Mouse (Mus musculus) kidney, adult 18-20 months (tissue): ENCODE measurements around the gene Cpeb1.
"Not testable (repeated sequence)": the region's sequence is repeated elsewhere in the genome, so short reads cannot be mapped to it uniquely, and the experiment has no call there.

Source experiments
- DNase-seq: peaks from one replicate; pipeline ENCODE4 v3.0.0; 2021

The Cpeb1 gene

DNA sequence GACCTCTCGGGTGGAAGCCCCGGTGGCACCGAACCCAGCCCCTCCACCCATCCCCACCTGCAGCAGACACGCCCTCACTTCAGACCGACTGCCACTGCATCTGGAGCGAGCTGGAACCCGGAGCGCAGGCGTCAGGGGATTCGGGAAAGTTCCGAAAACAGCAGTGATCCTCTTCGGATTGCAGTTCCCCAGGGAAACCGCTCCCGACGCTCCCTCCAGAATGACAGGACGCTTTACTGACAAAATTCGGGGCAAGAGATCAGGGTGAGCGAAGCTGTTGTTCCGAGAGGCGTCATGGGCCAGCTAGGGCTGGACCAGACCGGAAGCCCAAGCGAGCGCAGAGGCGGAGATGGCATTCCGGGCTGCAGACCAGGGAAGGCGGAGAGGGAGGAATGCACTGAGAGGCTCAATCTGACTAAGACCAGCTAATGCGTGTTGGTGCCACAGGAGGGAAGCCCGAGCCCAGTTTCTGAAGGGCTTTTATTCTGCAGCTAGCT, at the start of gene Cpeb1:
Gene Cpeb1 (minus strand): TSS at position 311 of the 497 bp plus-strand sequence.
- DNase-seq, result peak; percentile 72

DNA sequence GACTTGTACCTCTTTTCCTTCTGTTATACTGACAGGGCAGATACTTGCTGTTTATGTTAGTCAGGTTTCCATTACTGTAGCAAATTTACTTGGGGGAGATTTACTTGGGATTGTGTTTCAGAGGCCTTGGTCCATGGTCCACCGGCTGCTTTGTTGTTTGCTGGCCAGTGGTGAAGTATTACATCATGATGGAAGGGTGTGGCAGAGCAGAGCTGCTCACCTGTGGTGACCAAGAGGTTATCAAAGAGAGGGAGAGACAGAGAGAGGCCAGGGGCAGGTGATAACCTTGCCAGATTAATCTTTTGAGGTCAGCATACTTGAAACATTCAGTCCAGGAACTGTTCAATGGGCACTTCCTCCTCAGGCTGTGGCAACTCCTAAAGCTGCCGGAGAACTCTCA, 45.8 kb upstream of the Cpeb1 start:
- no peak for DNase-seq

DNA sequence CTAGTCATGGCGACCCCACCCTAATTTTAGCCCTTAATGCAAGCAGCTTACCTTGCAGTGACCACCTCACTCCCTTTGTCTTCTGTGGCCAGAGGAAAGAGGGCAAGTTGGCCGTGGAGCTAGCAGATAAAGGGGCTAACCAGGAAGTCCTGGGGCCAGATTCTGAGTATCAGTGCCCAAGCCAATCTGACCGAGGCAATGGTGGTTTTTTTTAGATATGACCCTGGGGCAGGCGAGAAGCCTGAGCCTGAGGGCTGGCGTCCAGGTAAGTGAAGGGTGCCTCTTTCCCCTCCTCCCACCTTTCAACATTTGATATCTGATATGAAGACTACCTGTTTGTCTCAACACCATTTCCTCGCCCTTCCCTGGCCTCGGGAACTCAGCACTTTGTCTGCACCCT, 42.9 kb upstream of the Cpeb1 start, which contains the start of gene BC048679:
Gene BC048679 (minus strand): TSS at position 101 of the 400 bp plus-strand sequence.
- DNase-seq, result no peak

DNA sequence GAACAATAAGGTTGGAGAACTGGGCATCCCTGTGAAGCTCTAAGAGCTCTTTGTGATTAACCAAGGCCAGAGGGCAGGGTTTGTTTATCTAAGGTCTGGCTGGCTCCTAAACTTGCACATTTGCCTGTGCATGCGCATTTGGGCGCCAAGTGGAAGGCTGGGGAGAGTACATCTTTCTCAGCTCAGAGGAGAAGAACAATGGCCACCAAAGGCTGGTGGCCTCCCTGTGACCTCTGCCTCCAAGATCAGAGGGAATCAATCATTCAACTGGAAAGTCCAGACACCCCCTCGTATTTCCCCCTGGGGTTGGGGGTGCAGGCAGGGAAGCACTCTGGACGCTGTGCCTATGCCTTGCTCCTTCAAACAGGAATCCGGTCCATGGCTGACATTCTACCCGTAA, 41.9 kb upstream of the Cpeb1 start:
- no peak for DNase-seq

DNA sequence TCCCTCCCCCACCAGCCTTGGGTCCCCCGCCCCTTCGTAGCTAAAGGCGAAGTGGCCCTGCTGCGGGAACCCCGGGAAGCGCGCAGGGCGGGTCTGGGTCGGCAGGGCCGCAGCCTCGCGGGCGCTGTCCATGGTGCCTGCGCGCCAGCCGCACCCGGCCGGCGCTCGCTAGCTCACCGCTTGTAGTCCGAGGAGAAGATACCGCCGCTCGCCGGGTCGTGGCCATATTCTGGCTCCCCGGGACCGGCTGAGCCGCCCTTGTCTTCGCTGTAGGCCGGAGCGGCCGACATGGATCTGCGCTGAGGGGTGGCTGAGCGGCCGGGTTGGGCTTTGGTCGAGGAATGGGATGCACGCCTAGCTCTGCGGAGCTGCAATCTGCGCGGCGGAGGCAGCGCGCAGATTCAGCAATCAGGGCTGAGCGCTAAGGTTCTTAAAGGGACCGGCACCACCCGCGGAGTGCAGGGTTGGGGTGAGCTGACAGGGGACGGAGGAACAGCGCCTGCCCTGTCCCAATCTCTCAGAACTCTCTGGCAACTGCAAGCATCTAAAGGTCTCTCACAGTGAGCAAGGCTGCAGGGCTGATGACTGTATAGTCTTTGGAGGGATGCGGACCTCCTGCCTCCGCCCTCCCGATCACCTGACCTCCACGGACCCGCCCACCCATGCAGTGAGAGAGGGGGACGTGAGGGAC, 38.2 kb upstream of the Cpeb1 start, which contains the start of gene Ap3b2:
Gene Ap3b2 (minus strand): TSS at position 595 of the 691 bp plus-strand sequence.
- peak; percentile 69 for DNase-seq

DNA sequence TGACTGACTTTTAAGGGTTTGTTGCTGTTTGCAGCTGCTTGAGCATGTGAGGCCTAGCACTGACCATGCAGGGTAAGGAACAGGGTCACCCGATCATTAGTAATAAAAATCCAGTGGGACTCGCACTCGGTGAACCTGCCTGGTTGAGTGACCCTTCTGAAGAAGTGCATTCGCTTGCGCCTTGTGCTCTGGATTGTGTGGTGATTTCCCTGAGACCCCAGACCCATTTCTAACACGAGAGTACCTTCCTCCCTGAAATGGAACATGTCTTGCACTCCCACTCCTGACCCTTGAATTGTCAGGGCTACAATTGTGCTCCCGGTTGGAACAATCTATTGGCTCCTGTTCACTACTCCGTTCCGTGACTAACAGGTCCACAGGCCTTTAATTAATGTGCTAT, 37.4 kb upstream of the Cpeb1 start:
- no peak for DNase-seq

DNA sequence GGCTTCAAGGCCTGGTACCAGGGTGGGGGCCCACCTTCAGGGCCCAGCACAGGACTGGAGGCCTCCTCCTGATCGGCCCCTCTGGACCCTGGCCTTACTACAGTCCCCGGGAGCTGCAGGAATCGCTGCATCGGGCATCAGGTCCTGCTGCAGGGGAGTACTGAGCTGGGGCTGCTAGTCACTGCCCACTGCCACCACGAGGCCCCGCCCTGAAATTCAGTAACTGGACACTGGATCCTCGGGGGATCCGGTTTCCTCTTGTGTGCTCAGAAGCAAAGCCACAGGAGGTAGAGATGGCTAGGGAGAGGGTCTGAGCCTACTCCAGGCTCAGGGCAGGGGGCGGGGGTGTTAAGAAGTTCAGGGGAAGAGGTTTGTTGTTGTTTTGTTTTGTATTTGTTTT, 34.4 kb upstream of the Cpeb1 start:
- DNase-seq, result no peak

DNA sequence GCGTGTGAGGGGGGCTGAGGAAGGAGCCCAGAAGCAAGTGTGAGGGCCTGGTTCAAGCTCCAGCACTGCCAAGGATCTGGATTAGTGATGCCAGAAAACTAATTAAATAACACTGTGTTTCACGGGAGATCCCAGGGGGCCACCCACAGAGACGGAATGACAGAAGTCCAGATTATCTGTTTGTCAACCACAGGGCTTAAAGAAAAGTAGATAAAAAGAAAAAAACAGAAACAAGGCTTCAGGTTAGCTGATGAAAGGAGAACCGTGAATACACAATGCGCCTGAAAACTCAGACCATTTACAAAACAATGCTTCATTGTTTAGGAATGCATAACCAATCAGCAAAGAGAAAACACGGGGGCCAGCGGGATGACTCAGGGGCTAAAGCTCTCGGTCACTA, 25.5 kb upstream of the Cpeb1 start:
- no peak for DNase-seq

DNA sequence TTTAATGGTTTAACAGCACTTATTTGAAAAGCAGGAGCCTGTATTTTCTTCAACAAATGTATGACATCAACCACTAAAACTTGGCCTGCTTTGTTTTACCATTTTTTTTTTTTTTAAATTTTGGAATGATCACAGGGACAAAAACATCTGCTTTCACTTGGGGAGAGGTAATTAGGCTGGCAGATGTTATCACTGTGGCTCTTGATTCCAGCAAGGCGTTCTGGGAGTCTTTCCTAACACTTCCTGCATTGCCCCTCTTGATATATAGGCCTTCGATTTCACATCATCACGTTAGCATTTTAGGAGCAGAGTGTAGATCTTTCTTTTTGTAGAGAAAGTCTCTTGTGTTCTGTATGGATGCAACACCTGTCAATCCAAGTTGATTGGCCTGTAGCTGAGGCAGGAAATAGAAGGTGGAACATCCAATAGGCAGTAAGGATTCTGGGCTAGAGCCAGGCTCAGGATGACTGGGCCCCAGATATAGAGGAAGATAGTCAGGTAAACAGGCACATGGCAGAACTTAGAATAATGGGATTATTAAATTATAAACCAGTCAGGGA, 24.3 kb upstream of the Cpeb1 start:
- no peak for DNase-seq

DNA sequence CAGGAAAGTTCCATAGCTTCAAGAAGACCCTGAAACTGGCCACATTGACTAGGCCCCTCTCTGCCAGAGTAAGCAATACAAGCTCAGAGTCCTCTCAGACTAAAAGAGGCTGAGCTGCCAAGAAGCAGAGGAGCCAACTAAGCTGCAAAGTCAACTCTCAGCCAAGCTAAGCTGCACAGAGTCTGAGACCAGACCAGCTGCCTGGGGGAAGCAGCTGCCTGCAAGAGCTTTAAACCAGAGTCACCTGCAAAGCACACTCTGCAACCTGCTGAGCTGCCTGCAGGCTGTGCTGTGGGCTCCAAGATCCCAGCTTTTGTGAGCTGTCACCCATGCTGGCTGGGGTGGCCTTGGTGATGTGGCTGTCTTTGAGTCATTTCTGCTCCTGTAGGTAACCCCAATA, 23.0 kb upstream of the Cpeb1 start:
- DNase-seq, result not testable (repeated sequence)

DNA sequence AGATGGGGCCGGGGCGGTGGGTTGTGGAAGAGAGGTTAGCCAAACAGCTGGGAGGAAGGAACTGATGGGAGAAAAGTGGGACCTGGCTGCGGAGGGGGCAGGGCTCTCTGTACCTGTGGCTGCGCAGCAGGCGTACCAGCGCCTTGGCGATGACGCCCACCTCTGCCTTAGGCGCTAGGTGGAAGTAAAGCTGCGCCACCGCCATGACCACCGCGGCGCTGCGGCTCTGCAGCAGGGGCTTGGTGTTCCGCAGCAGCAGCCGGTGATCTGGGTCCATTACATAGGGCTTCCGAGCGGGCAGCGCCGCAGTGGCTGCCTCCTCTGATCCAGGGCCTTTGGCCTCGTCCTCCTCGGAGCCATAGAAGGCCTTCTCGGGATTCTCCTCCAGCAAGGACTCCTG, 21.6 kb upstream of the Cpeb1 start:
- no peak for DNase-seq

DNA sequence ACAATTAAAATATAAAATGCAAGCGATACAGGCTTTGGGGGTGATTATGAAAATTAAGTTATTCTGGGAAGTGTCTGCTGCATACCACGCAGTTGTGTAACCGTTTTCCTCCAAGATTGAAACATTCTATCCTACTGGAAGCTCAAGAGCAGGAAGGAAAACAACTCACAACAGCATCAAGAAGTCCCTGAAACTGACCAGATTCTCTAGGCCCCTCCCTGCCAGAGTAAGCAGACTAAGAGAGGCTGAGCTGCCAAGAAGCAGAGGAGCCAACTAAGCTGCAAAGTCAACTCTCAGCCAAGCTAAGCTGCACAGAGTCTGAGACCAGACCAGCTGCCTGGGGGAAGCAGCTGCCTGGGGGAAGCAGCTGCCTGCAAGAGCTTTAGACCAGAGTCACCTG, 20.0 kb upstream of the Cpeb1 start:
- DNase-seq, result no peak

DNA sequence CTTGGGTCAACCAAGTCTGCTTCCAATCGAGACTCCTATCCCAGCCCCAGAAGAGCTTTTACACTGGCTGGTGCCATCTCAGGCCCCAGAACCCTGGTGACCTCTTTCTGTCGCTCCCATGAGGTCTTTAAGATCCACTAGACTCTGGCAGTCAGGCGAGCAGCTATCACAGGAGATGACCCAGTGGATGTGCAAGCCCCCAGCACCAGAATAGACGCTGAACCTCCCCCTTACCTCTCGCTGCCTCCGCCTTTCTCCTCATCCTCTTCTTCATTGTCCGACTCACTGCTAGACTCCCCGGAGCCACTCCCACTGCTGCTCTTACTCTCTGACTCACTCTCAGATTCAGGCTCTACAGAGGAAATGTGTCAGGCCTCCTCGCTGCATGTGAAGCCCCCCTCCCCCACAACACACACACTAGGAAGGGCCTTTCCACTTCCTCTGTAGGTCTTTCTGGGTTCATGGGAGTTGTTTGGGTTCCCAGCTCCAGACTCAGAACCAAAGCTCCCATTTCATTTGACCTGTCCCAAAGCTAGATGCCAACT, 9.7 kb upstream of the Cpeb1 start:
- DNase-seq, result no peak

DNA sequence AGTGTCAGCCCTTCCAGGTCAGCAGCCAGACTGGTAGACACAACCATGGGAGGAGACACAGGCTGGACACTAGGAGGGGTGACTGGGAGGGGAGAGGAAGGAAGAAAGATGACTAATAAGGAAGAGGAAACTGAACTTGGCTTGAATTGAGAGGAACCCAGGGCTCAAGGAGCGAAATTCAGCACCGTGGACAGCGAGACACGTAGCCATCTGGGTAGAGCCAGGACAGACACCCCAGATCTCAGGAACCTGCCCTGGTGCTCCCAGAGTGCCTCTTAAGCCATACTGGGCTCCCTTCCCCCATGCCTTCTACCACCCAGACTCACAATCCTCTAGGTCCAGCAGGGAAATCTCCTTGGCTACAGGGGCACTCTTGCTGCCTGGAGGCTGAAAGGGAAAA, 8.9 kb upstream of the Cpeb1 start:
- DNase-seq, result no peak

DNA sequence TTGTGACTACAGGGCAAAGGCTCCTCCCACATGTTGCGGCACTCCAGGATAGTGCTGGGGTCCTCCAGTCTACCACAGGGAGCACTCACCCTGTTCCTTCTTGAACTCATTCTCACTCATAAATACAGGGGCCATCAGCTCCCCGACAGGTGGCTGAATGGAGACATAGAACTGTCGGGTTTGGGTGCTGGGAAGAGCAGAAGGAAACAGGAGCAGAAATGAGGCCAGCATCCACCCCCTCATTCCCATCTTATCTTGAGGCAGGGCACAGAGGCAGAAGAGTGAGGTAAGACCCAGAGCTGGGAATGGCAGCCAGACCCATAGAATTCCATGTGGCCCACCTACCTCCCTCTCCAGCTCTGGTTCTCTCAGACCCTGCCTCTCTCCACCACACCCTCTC, 7.5 kb upstream of the Cpeb1 start:
- no peak for DNase-seq

DNA sequence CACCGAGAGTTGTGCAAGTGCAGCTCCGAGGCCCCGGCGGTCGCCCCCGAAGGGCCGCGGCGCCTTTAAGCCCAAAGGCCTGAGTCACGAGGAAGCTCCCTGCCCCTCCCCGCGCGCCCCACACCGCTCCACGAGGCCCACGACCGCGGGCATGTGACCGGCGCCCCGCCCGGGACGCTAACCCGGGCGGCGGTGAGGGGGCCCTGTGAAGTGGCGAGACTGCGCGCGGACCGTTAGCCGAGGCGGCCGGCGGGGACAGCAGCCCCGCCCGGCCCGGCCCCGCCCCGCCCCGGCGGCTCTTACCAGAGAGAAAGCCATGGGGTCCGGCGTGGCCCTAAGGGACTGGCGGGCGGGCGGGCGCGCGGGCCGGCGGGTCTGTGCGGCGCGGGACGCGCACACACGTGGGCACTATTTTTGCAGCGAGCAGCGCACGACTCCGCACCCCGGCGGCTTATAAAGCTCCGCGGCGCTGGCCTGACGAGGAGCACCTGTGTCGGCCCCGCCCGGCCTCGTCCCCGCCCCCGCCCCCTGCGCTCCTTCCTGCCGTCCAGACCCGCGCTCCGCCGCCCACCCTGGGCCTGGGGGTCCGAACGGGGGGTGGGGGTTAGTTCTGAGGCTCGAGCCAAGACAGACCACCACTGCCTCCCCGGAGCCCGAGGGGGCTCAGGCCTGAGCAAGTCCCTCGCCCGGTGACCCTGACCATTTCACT, 780 bp downstream of the Cpeb1 start:
- DNase-seq, result peak; percentile 66

DNA sequence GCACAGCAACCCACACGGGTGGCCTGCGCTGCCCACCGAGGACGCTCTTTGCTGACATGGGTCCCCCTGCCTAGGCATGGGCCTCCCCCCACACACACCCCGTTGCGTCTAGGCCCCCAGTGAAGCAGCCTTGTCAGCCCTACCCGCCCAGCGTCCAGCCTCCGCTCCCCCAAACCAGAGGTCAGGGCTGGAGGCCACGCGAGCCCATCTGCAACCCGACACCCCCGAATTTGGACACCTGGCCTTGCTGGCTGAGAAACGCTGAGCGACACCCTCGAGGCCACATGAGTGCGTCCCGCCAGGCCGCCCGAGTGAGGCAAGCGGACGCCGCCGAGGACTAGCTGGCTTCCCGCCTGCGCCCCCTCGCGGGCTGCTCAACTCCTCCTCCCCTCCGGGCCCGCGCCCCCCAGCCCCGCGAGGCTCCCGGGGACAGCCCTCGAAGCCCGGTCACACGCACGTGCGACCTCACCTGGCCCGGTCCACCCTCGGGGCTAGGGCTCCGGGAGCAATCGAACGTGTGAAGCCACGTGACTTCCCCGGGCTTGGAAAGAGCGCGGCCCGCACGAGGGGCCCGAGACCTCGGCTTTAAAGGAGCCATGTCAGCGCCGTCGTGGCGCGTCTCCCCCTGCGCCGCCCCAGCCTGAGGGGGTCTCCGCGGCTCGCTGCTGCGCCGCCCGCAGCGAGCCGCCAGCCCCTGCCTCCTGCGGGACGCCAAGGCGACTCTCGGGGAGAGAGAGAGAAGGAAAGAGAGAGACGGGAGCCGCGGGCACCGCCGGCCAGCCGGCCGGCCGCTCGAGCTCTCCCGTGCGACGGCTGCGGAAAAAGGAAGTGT, 1.6 kb downstream of the Cpeb1 start:
- DNase-seq, result peak; percentile 62

DNA sequence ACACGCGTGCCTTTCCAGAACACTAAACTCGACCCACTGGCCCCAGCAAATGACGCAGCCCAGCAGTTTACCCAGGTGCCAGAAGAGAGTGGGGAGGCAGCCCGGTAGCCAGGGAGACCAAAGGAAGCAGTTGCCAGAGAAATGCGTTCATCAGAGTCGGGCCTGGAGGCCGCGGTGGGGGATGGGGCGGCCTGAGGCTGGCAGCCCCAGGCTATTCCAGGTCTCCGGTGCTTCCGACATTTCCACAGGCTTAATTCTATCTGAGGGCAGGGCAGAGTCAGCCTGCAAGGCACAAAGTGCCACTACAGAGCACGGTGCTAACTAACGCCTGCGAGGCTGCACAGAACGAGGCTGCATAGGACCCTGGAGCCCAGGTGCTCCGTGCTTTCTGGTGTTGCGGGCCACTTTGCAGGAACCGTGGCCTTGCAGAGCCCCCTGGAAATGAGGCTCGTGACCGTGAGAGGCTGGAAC, 2.3 kb downstream of the Cpeb1 start:
- DNase-seq, result peak; percentile 48

DNA sequence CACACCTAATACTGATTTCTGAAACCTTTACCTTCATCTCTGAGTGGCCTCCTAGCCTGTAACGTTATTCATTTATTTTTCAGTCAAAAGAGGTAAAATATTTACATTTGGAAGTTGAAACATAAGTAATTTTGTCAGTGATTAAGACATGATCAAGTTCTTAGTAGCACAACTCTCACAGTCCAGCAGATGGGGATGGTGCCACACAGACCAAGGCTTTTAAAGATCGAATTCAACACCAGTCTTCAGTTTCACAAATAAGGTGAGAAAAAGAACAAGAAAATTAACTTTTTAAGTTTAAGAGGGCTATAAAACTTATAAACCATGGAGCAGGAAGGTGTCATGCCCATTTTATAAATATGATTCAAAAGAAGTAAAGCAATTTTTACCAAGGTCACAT, 56.3 kb downstream of the Cpeb1 start:
- no peak for DNase-seq

DNA sequence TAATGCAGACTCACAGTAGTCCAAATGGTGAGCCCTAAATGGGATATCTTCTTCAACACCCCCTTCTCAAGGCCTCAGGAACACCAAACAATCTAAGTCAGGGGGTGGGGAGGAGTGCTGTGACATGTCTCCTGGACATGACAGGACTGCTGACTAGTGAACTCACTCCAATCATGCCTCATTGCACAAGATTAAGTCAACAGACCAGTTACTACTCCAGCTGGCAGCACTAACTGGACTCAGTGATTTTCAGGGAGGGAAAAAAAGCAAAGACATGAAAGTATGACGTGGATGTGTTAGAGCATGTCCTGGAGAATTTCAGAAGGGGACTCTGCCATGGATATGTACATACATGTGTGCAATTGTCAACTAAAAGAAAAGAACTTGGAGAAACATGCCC, 75.9 kb downstream of the Cpeb1 start:
- DNase-seq, result no peak

DNA sequence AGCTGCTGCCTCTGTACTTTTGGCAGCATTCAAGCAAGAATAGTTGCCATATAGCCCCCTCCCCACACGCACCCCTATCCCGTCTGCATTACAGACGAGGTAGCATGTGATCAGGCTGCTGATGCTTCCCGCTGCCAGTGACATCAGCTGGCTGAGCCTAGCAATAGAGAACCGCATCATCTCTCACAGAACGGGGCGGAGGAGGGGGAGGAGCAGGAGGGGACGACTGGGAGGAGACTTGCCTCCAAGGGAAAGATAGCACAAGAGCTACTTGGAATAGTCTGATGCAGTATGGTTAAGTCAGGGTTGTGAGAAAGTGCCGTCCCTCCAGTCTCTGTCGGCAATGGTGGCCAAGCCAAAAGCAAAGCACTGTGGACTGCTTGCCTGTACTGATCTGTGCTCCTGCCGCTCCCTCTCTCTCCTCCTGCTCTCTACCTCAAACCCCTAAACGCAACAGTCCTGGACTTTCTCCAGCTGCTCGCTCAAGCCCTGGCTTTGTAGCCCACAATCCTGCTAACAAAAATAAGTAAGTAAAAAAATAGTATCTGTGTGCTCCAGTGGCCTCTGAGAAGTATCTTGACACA, 82.8 kb downstream of the Cpeb1 start:
- no peak for DNase-seq

DNA sequence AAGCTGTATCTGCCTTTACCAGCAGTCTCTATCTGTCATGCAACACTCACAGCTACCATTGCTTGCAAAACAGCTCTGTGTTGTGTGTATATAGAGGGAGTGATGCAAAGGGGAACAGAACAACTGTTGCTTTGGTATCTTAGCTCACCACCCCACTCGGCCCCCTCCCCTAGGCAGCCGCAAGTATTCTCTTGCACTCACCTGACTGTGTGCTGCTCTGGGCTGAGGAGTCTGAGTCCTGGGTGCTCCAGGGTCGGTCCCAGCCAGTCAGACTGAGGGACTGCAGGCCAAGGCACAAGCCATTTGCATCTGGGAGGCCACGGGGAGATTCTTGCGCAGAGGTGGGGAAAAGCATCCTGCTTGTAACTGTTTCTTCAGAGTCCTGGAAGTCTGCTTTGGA, 83.5 kb downstream of the Cpeb1 start:
- DNase-seq, result no peak
